Mouse (Mus musculus): ENCODE measurements at regions not wholly inside any gene's neighbourhood (a gene's known extent, or its start where the extent isn't known, plus 50 kb on each side); places are given as distances from the start of the nearest gene placed in this dataset.

DNA sequence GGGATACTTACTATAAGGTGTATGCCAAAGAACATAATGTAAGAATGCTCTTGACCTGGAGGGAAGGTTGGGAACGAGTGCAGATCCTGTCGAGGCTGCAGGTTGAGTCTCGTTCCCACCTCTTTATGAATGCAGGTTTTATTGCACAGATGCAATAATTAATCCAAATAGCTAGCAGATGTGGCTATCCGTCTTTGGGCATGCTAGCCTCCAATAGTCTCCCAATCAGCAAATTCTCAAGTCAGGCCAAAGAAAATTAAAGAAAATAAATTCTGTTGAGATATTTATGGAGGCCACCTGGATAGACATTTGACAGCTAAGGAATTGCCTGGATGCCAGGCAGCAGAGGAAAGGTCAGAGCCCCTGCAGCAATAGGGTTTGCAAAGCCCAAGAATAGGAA lies 175.7 kb upstream of the Spag17 start:
- peak; percentile 75 for DNase-seq (ENCODE audit: low read depth, low spot score)

DNA sequence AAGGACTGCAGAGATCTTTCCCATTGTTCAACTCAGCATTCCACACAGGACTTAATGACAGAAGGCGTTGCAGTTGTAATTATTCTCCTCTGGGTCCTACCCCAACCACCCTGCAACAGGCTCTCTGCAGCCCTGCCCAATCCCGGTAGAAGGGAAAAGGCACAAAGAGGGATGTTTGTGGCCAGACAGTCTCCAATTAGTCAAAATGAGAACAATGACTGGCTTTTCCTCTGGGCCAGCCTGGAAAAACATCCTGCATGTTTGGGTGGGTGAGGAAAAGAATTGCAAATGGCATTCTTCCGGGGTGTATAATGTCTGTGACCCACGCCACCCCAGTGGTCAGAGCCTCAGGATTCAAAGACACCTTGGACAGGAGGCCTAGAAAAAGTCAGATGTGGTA lies 168.8 kb upstream of the Spag17 start:
- no peak for DNase-seq (ENCODE audit: low read depth, low spot score)

DNA sequence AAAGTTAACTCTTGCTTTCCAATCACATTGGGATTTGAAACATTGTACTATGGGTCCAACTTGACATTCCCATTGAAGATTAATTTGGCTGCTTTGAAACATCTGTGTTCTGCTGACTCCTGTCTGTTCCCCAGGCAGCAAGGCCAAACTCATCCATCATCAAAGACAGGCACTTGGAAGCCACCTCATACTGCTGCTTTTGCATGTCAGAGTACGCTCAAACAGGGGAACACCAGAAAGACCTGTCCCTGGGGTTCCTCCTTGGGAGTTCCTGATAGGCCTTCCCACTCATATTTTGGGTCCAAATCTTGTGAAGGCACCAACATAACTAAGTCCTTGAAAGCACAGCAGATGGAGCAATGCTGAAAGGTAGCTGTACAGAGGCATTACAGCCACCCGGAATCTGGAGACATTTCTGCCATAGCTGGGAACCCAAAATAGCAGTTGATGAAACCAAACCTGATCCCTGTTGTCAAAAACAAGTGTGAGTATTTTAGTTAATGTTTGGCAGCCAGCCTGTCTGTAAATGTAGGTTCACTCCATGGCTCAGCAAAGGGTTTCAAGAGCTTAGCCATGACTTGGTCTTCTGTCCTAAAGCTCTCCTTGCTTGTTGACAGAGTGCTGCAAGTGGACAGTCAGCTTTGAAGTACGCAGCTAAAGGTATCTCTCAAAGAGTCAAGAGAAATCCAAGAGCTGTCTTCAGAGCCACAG lies 147.0 kb upstream of the Spag17 start:
- DNase-seq (ENCODE audit: low read depth, low spot score) = no peak

DNA sequence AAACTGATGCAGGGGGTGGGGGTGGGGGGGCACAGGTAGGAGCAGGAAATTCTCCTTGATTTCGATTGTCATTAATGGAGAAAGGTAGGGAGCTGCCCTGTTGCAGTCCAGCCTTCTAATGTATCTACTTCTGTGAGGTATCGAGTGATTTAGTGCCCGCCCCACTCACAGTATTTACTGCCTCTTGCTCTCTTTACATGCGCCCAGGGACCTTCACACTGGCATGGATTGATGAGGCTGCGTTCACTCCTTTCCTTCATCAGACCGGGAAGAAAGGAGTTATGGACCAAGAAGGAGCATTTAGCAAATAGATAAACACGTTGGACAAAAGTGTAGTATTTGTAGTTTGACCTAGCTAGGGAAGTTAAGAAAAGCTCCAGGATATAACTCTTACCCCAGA lies 145.6 kb upstream of the Spag17 start:
- DNase-seq (ENCODE audit: low read depth, low spot score) = peak; percentile 19

DNA sequence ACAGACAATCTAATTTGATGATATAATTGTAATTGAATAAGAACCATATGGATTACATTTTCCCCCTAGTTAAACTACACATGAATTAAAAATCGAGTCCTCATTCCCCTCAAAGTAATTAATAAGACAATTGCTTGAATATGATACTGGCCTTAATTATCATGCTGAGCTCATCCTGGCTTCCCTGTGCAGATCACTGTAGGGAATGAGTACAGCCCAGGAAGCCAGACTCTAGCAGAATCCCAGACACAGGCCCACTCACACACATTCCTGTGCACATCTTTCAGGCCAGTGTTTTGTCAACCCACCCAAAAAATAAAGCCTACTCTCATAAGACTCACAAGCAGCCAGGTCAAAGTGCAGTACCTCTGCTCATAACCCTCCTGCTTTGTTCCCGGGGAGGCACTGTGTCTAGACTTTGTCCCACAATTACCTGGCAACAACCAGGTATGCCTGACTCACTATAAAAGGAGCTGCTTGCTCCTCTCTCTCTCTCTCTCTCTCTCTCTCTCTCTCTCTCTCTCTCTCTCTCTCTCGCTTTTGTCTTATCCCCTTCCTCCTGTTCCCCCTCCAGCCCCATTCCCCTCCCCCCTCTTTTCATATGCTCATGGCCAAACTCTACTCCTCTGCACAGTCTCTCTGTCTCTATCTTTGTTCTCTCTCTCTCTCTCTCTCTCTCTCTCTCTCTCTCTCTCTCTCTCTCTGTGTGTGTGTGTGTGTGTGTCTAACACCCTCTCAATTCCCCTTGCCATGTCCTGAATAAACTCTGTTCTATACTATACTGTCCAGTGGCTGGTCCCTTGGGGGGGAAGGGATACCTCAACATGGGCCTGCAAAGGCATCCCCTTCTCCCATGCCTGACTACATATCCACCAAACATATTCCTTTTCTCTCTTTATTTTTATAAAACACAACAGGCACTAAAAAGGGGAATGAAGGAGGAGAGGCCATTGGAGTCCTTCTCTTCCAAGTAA lies 143.7 kb upstream of the Spag17 start:
- no peak for DNase-seq (ENCODE audit: low read depth, low spot score)

DNA sequence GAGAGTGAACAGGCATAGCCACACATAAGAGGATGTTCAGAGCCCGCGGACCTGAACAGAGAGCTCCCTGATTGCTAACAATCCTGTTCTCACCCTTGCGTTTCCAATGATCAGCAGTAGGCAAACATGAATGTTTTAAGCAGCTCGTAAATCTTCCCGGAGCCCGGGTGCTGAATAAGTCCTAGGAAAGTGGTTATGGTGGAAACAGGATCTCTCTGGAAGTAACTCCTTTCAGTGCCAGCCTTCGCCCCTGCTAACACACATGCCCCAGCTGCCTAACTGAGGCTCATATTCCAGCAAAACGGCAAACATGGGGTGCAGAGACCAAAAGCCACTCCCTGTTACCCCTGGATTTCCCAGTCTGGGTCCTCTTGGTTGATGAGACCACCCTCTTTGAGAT lies 135.5 kb upstream of the Spag17 start:
- peak; percentile 75 for DNase-seq (ENCODE audit: low read depth, low spot score)

DNA sequence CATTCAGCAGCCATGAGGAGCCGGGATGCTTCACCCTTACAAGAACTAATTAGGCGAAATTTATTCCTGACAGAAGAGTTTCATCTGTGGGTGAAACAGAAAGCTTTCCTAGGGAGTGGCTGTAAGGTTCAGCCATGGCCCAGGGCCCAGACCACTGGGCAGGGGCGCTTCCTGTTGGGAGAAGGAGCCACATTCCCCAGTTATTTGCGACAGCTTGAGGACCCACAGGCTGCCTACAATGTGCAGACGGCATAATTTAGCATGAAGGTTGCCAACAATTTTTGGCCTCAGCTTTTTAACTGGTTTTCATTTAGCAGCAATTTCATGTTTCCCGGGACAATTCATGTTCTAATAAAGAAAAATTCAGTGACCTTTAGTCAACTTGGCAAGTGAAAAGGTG lies 106.7 kb upstream of the Spag17 start:
- no peak for DNase-seq (ENCODE audit: low read depth, low spot score)

DNA sequence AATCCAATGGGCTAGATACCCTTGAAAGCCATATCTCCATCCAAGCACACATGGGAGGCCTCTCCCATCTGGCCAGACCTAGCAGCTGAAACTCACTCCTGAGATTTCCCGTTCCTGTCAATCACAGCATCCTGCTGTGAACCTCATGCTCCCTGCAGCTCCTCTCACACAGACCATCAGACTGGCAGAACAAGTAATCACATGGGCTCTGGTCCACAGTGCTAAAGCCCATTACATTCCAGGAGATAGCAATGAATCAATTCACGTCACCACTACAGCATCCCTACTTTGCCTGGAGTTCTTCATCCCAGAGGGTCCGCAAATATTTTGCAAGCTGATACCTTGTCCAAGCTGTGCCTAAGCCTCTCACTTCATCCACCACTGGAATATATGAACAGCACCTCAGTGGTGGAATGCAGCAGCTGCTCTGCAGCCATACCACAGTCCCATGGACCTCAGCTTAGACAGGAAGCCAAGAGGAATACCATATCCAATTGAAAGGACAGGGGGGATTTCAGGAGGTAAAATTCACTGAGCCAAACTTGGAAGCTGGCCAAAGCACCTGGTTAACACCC lies 99.2 kb upstream of the Spag17 start:
- DNase-seq (ENCODE audit: low read depth, low spot score) = peak; percentile 6

DNA sequence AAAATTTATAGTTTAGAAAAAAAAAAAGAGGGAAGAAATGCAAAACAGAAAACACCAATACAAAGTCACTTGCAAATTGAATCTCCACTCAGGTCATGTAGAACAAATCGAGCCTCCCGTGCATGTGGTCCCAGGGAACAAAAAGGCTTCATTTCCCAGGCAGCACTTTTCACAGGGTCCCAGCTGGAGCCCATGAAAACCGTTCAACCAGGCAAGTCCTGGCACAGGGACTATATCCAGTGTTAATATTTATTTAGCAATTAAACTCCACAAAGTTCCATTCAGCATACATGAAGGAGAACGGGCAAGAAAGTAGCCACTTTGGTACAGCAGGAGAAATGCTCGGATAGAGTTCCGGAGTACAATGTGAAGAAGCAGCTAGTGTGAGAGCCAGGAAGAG lies 93.9 kb upstream of the Spag17 start:
- no peak for DNase-seq (ENCODE audit: low read depth, low spot score)

DNA sequence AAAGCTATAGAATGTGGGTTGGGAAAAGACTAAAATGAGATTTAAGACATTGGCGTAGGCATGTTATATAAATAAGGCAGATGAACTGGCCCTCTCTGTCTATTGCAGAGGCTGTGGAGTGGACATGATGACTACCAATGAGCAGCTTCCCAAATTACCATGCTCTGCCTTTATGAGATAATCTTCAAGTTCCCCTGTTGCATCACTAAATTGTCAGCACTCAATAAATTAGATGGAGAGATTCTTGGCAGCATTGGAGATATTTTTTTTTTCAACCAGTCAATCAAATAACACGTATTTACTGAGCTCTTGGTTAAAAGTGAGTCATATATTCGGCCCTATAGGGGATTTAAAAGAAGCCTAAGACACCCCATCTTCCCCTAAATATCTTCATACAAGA lies 91.6 kb upstream of the Spag17 start:
- DNase-seq (ENCODE audit: low read depth, low spot score) = no peak

DNA sequence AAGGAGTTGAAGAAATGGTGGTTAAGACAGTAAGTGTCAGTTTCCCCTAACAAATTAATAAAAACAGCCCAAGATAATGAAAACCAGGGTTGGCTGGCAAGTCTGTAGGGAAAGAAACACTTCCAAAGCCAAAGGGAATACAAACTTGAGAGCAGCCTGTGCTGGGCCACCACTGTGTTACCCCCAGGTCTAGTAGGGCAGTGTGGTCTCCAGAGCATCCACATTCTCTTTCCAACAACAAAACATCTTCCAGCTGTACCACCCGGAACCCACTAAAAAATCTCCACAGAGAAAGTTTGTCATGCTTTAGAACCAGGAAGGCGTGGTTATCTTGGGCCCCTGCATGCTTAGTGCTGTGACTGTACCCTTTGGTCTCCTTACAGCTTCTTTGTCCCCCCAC lies 89.4 kb upstream of the Spag17 start:
- no peak for DNase-seq (ENCODE audit: low read depth, low spot score)

DNA sequence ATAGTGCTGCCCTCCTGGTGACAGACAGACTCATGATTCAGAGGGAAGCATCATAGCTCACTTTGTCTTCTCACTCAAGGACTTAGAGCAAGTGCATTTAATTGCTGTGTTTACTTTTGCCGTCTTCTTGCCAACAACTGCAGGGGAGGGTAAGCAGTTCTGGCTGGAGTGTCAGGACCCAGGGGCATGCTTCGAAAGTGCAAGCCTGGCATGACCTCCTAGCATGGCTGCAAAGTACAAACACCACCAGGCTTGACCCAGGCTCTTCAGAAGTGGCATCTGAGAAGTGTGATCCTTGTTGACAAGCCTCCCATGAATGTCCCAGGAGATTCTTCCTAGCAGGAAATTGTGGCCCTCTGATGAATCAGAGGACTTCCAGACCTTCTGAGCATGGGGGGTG lies 87.4 kb upstream of the Spag17 start:
- no peak for DNase-seq (ENCODE audit: low read depth, low spot score)

DNA sequence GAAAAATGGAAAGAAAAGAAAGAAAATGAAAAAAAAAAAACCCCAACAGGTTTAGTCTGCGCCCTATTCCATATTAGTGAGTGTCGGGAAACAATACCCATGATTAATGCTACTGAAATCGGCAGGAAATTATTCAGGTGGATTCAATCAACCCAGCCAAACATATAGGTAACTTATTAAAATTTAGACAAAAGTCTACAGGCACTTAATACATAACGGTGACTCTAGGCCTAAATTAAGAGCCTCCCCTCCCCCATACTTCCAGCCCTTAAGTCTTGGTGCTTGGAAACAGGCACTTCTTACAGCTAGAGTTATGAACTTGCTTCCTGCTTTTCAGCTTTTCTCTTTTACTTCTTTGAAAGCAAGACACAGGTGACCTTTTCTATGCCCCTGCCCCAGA lies 74.7 kb upstream of the Spag17 start:
- DNase-seq (ENCODE audit: low read depth, low spot score) = peak; percentile 75

DNA sequence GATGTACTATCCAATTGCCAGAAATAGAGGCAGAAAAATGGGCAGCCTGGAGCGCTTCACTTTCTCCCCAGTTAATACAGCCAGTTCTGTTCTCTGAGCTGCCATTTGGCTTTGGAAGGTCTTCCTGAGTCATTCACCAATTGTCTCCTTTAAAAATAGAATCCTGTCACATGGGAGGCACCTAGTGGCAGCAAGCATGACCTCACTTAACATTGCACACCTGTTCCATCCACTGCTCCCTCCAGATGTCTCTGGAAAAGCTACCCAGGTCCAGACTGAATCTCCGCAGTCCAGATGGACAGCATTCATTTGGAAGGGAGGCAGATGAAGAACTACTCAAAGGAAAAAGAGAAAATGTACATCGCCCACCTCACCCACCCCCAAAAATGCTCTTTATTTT lies 73.9 kb upstream of the Spag17 start:
- no peak for DNase-seq (ENCODE audit: low read depth, low spot score)

DNA sequence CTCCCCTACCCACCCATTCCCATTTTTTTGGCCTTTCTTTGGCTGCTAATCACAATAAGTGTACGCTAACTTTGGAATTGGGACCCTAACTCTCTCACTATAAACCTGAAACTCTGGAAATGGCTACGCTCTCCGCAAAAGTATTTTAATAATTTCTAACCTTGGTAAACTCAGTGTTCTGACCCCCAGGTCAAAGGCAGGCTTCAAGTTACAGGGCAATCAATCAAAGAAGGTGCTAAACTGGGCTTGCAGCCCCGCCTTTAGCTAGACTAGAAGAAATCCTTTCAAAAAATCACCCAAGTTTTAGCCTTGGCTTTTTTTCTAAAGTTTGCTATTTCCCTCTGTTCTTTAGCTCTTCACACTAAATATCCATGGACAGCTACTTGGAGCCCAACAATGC lies 72.4 kb upstream of the Spag17 start:
- peak; percentile 76 for DNase-seq (ENCODE audit: low read depth, low spot score)

DNA sequence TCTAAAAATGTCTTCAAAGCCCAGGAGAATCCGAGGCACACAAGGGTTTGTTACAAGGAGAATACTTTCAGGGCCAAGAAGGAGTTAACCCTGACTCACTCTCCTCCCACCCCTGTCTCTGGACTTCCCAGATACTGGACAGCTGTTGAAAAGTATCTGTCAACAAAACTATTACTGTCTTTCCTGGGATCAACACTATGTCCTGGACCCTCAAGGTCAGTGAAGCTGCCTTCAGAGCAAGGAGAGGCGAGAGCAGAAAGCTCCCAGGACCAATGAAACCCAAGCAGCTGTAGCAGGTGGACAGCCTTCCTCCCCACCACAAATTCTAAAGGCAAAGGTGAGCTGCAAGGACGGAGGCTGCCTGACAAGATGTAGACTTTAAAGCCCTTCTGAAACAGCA lies 70.1 kb upstream of the Spag17 start:
- DNase-seq (ENCODE audit: low read depth, low spot score) = no peak

DNA sequence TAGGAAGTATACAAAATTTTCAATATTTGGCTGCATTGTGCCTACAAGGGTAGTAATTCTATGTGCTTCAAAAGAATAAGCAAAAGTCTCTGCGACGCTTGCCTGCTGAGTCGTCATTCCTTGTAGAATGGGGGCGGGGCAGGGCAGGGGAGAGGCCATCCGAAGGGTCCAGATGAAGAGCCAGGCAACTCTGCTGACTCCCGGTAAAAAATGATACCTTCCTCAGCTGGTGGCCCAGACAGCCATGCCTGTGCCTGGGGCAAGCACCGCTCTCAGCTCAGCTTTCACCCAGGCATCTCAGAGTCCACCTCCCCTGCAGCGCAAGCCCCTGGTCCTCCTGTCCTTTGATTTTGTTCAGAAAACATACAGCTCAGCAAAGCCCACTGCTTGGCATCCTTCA lies 67.2 kb upstream of the Spag17 start:
- no peak for DNase-seq (ENCODE audit: low read depth, low spot score)

DNA sequence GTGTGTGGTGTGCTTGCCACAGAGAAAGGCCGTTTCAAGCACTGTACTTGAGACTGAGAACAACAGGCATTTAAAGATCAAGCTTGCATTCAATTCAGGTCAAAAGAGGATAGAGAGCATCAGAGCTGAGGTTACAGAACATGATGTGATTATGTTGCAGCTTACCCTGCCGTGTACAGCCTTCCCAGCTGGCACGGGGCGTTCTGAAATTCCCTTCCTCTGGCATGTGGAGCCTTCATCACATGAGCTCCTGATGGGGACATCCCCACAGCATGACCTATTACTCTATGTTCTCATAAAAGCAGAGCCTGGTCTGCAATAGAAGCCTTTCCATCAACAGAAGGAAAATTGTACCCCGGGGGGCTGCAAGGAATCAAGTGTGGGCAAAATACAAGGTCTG lies 62.5 kb upstream of the Spag17 start:
- no peak for DNase-seq (ENCODE audit: low read depth, low spot score)

DNA sequence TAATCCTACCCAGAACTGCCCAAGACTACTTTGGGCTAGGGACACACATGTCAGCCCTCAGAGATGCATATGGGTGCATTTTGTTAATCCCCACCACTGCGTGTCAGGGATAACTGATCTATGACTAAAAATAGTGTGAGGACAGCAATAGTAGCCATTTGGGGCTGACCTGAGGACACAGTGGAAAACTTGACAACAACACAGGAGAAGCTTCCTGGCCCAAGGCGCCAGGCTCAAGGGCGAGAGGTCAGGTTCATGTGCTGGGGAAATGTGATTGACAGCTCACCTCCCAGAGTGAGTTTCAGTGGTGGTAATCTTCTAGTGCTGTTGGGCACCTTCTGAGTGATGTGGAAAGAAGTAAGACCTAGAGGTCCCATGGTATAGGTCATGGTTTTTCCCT lies 62.0 kb upstream of the Spag17 start:
- no peak for DNase-seq (ENCODE audit: low read depth, low spot score)

Data from forelimb bud, embryonic 11.5 days (tissue).